Mouse (Mus musculus): ENCODE results near the gene Rgs9bp.

The Rgs9bp gene

GRCm38 (mm10) chr7:35585191-35586054, at the start of gene Rgs9bp:
Rgs9bp (minus strand) TSS chr7:35585582.
- DNase-seq (ENCODE audit: low read depth, low spot score): no peak

GRCm38 (mm10) chr7:35628496-35628895, 43.1 kb upstream of the Rgs9bp start:
- peak; percentile 42 for DNase-seq (ENCODE audit: low read depth, low spot score)

- DNase-seq (ENCODE audit: low read depth, low spot score): no peak
These were observed 42.0 kb upstream of the Rgs9bp start for GRCm38 (mm10) chr7:35627371-35627770.

- no peak for DNase-seq (ENCODE audit: low read depth, low spot score)
These were observed 40.7 kb upstream of the Rgs9bp start for GRCm38 (mm10) chr7:35626038-35626437.

- no peak for DNase-seq (ENCODE audit: low read depth, low spot score)
These were observed 37.2 kb upstream of the Rgs9bp start for GRCm38 (mm10) chr7:35622626-35623025.

GRCm38 (mm10) chr7:35617513-35617912, 32.1 kb upstream of the Rgs9bp start:
- DNase-seq (ENCODE audit: low read depth, low spot score): no peak

GRCm38 (mm10) chr7:35609245-35609644, 23.9 kb upstream of the Rgs9bp start:
- no peak for DNase-seq (ENCODE audit: low read depth, low spot score)

GRCm38 (mm10) chr7:35606816-35607215, 21.4 kb upstream of the Rgs9bp start:
- DNase-seq (ENCODE audit: low read depth, low spot score): no peak

- no peak for DNase-seq (ENCODE audit: low read depth, low spot score)
These were observed 17.4 kb upstream of the Rgs9bp start for GRCm38 (mm10) chr7:35602766-35603165.

- no peak for DNase-seq (ENCODE audit: low read depth, low spot score)
These were observed 15.7 kb upstream of the Rgs9bp start for GRCm38 (mm10) chr7:35601106-35601505.

GRCm38 (mm10) chr7:35600031-35600430, 14.6 kb upstream of the Rgs9bp start:
- DNase-seq (ENCODE audit: low read depth, low spot score): no peak

GRCm38 (mm10) chr7:35599492-35599891, 14.1 kb upstream of the Rgs9bp start:
- no peak for DNase-seq (ENCODE audit: low read depth, low spot score)

GRCm38 (mm10) chr7:35594311-35594710, 8.9 kb upstream of the Rgs9bp start:
- DNase-seq (ENCODE audit: low read depth, low spot score): no peak

GRCm38 (mm10) chr7:35590731-35591191, 5.4 kb upstream of the Rgs9bp start:
- no peak for DNase-seq (ENCODE audit: low read depth, low spot score)

- DNase-seq (ENCODE audit: low read depth, low spot score): peak; percentile 32
These were observed 4.1 kb upstream of the Rgs9bp start for GRCm38 (mm10) chr7:35589485-35589884.

GRCm38 (mm10) chr7:35588680-35589428, 3.5 kb upstream of the Rgs9bp start:
- DNase-seq (ENCODE audit: low read depth, low spot score): peak; percentile 63

- DNase-seq (ENCODE audit: low read depth, low spot score): no peak
These were observed 2.3 kb upstream of the Rgs9bp start for GRCm38 (mm10) chr7:35587728-35588127.

GRCm38 (mm10) chr7:35586906-35587445, 1.6 kb upstream of the Rgs9bp start:
- no peak for DNase-seq (ENCODE audit: low read depth, low spot score)

- DNase-seq (ENCODE audit: low read depth, low spot score): peak; percentile 97
These were observed 898 bp upstream of the Rgs9bp start, which contains the start of gene Ankrd27 for GRCm38 (mm10) chr7:35586055-35586905. Ankrd27 (plus strand) TSS chr7:35586244.

GRCm38 (mm10) chr7:35584786-35585190, 594 bp downstream of the Rgs9bp start:
- peak; percentile 64 for DNase-seq (ENCODE audit: low read depth, low spot score)

- no peak for DNase-seq (ENCODE audit: low read depth, low spot score)
These were observed 1.2 kb downstream of the Rgs9bp start for GRCm38 (mm10) chr7:35584068-35584785.

All from CD4-positive helper T cell, adult 2 months (primary cell).